Mouse (Mus musculus) erythroblast, embryonic 14.5 days (primary cell): ENCODE data around the gene Grm2.

Experiments used
- GATA1 ChIP-seq: IDR thresholded peaks from 2 replicates; pipeline ENCODE4 v1.6.1; 2012; ENCODE audit warnings: low read length, inconsistent platforms, mixed read lengths
- TAL1 ChIP-seq: IDR thresholded peaks from 3 replicates; pipeline ENCODE4 v1.6.1; 2012; ENCODE audit warnings: low read length, inconsistent platforms, mixed read lengths

- TF ChIP-seq GATA1, result no peak
- no peak for TF ChIP-seq TAL1
These were observed 39.6 kb downstream of the Grm2 start for GRCm38 (mm10) chr9:106616306-106616705.
